Mouse (Mus musculus) cerebellum, postnatal 10 days (tissue): Measurements from ENCODE around the gene Clhc1.
"Not testable (repeated sequence)": the region's sequence is repeated elsewhere in the genome, so short reads cannot be mapped to it uniquely, and the experiment has no call there.

Experiments used
- DNase-seq, 2 experiments: peaks; one replicate each; pipeline ENCODE4 v3.0.0; 2021; ENCODE audit warnings: mixed read lengths in 2 of 2

The Clhc1 gene

DNA sequence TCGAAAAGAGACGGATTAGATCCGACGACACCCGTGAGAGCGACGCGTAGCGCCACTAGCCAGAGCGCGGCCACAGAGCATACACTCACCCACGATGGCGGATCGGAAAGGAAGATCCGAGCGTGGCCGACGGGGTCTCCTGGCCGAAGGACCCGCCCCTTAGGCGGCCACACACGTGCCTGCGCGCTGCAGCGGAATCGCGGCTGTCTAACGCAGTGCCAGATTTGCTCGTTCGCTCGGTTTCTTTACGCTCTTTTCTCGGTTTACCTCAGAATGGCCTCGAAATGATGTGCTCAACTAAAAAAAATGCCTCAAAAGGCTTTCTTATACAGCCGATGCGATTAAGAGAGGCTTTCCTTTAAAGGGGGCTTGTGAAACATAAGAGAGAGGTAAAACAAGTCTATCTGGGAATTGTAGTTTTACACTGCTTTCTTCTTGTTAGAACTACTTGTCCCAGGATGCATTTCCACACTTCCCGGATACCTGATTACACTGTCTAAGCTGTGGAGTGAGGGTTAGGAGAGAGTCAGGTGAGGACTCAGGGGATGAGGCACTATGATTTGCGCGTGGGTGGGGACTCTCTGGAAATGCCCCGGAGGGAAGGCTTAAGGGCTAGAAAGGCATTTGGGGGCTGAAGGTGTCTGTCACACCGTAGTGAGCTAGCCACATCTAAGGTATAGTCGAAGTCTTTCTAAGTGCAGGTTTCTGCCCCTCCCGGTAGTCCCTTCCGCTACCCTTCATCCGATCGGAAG, at the start of gene Clhc1, which contains the start of gene Rps27a:
Gene Clhc1, plus strand, starts transcription at position 199 of the 752 bp plus-strand sequence.
Gene Rps27a, minus strand, starts transcription at position 358 of the 752 bp plus-strand sequence.
- peak; percentile 93 to 97 for DNase-seq

DNA sequence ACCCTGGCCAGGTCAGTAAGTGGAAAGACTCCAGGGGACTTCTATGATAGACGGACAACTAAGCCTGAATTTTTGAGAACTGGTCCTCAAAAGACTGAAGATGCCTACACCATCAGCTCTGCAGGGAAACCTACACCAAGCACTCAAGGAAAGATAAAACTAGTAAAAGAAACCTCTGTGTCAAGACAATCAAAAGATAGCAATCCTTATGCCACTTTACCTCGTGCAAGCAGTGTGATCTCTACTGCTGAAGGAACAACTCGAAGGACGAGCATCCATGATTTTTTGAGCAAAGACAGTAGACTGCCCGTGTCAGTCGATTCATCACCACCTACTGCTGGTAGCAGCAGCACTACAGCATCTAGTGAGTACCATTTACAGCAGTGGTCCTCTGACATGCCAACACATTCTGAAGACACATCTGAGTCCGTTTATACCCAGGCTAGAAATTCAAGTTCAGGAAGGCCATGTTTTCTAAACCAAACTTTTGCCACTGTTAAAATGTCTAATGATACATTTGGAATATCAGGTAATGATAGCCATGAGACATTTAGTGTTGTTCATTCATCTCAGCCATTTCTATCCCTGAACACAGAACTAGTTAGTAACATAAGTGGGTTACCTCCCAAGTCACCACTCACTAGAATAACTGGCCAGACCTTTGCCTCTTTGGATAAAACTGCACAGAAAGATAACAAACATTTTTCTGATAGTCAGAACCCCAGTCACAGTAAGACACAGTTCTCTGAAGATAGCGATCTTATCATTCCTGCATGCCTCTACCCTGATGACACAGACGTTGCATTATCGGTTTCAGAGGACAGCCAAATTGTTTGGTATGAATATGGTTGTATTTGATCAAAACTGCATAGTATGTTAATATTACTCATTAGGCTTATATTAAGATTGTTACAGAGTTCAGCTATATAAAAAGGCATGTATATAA, 43.5 kb upstream of the Clhc1 start:
- no peak for DNase-seq

DNA sequence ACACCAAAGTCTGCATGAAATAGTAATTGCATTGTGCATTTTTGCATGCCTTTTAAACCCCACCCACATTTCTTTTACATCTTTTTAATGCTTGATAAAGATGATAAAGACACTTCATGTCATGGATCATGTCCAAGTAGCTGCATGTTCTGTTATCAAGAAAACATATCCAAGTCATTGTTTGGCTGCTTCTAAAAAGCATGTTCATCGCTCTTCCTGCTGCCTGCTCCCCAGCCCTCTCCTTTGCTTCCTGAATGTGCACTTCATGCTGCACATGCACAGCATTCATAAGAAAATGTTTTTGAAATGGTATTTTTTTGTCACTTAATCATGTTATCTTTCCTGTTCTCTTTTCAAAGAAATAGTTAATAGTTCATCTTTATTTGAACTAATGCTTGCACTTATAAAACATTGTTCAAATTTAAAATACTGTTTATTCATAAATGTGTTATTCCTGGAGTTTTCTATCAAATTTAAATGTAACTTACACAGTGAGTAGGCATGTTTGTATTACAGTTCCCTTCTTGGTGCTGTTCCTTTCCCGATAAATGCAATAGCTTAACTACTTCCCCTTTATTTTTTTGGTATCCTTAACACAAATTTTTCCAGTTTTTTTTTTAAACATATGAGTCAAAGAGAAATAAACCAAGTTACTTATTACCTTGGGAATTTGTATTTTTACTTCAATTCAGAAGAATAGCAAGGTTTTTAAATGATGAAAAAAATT, 42.7 kb upstream of the Clhc1 start:
- DNase-seq: no peak

DNA sequence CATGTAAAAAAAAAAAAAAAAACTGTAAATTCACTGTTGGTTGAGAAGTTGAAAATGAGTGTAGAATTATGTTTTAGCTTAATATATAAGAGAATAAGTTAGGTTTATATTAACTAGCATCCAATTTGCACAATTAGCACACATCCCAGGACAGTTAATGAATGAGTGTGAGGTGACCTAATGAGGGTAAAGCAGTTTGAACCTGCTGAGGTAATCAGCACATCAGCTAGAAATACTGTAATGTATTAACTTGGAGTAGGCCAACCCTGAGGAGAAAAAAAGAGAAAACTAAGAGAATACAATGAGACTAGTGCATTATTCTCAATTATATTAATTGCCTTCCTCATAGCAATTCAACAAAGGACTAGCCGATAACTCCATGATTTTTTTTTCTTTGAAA, 38.3 kb upstream of the Clhc1 start:
- DNase-seq: no peak

DNA sequence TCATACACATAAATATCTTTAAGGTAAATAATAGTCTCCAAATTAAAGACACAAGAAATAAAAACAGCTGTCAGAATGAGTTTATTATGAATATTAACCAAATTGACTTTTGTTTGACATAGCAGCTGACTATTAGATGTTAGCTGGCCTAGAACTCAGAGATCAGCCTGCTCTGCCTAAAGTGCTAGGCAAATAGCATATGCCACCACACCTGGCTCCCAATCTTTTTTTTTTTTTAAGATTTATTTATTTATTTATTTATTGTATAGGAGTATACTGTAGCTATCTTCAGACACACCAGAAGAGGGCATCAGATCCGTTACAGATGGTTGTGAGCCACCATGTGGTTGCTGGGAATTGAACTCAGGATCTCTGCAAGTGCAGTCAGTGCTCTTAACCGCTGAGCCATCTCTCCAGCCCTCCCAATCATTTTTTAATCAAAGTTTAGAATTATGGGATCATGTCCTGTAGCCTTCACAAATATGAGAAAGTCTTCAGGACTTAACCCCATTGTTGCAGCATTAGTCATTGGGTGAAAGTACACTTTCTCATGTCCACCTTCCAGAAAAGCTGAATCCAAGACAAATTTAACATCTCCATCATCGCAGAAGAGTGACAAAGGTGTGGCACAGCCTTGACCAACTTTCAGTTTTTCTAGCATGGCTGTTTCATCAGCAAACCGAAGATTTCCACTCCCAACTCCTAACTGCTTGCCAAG, 34.8 kb upstream of the Clhc1 start:
- no peak for DNase-seq

DNA sequence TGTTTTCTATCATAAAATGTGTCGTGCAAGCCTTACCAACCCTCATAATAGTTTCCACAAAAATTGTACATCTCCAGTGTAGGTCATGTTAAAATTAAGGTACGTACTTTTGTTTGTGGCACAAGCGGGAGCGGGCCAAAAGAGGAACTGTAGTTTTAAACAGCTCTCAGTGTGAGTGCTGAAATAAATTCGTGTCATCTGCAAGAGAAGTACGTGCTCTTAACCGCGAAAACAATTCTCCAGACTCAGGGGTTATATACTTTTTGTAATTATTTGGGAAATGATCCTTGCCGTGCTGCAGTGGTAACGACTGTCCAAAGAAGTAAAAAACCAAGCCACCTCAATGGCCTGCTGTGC, 33.4 kb upstream of the Clhc1 start:
- DNase-seq: no peak

DNA sequence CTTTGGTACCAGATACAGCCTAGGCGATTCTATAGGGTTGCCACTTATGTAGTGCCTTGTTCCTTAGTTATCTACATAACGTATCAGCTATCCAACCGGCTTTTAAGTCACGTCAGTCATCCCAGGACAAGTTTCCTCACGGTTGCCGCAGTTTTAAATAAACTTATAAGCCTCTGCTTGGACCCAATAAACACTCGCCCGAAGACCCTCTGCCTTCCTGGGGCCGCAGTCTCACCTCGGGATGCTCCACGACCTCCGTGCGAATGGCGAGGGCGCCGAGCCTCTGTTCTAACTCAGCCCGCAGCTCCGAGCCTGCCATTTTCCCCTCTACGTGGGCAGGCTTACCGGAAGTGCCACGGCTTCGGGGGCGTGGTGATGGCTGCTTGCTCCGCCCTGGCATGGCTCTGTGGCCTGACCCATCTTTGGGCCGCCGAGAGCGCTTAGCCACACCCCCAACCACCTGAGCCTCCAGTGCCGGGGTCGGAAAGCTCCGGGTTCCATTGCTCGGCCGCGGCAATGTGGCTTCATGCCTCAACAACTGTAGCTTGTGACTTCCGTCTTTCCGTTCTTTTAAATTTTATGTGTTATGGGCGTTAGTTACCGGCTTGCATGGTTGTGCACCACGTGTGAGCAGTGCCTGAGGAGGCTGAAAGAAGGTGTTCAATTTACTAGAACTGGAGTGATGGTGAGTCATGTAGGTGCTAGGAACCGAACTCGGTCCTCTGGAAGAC, 32.9 kb upstream of the Clhc1 start, which contains the start of gene Prorsd1:
Gene Prorsd1, minus strand, starts transcription at position 352 of the 731 bp plus-strand sequence.
- DNase-seq: peak; percentile 93 to 95

DNA sequence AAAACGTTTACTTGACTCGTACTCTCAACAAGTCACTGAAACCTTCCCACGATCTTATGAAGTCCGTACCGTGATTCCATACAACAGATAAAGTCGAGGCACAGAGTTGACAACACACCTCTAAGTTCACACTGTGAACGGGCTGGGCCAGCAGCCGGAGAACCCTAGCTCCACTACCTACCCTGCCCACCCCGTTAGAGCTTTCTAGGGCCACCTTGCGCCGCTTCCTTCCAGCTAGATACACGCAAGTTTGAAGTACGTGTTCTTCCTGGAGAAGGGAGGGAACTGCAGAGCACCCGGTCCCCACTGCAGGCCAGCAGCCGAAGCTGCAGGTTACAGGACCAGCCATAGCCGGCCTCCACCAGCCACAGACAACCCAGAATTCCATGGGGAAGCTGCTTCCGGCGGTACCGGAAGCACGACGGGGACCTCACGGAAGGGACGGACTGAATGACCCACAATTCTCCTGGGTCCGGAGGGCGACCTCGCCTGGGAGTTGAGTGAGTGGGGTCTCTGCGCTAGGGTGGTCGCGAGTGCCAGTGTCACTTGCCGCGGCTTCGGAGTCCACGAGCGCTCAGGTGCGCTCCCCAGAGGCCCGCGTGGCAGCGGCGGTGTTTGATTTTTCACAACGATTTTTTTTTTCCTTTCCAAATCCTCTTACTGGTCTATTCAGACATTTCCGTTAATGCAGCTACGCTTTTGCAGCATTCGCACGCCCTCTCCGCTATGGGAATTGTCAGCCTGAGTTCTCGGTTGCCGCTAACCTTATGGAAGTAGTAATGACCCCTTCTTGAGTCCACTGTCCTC, 21.6 kb upstream of the Clhc1 start, which contains the start of gene Mtif2:
Gene Mtif2, plus strand, starts transcription at position 421 of the 807 bp plus-strand sequence.
- DNase-seq: peak; percentile 91 to 92

DNA sequence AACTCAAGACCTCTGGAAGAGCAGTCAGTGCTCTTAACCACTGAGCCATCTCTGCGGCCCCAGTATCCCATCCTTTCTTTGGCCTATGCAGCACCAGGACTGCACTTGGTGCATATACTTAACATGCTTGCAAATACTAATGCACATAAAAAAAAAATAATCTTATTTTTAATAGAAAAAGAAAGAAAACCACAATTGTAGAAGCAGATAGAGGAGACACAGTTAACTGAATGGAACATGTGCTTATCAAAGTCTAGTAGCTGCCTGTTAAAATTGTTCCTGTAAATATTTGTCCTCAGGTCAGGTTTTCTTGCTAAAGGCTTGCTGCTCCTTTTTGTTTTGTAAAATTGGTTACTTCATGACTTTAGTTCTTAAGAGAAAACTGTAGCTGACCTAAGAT, 9.5 kb upstream of the Clhc1 start:
- no peak for DNase-seq

DNA sequence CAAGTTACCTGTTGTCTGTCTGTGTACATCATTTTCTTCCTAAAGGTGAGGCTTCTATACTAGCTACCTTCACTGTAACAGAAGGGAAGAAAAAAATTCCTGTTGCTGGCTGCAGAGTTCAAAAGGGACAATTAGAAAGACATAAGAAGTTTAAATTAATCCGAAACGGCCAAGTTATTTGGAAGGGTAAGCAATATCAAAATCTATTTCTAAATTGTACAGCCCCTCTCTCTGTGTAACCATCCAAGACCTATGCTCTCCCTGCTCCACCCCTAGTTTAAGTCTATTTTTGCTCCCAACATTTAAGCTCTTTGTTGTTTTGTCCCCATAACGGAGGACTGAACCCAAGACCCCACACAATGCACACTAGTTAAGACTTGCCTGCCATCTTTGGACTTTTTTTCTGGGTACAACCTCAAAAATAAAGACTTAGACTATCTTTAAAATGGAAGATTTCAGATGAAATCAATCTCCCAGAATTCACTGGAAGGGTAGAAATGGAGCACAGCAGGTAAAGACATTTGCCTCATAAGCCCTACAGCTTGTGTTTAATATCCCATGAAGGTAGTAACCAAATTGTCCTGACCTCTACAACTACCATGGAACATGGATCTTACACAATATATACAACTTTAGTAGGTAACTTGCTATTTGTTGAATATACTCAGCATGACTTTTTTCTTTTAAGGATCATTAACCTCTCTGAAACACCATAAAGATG, 3.4 kb upstream of the Clhc1 start:
- no peak for DNase-seq

DNA sequence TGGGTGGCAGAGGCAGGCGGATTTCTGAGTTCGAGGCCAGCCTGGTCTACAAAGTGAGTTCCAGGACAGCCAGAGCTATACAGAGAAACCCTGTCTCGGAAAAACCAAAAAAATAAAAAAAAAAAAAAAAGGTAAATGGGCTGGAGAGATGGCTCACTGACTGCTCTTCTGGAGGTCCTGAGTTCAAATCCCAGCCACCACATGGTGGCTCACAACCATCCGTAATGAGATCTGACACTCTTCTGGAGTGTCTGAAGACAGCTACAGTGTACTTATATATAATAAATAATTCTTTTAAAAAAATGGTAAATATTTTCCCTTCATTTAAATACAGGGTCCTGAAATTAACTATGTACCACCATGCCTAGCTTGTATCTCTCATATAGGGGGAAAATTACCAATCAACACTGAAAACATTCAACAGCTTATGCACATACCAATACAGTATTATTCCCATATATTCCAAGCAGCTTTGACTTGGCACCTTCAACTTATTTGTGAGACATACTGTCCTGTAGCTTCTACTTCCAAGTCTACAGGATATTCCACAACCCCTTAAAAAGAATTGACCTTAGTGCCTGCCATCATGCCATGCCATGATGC, 2.5 kb upstream of the Clhc1 start:
- not testable (repeated sequence) for DNase-seq

DNA sequence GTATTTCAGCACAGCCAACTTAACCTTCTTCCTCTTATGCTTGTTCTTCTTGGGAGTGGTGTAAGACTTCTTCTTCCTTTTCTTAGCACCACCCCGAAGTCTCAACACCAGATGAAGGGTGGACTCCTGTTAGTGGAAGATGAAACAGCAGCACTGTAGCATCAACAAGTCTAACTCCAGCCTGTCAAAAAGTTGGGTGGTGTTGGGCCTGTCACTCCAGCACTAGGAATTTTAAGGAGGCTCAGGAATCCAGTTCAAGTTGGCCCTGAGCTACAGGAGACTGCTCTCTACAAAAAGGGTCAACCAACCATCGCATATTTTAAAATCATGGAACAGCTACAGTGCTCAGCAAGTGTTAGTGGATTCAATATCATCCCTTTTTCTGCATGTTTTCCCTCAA, 1.5 kb upstream of the Clhc1 start:
- not testable (repeated sequence) for DNase-seq

DNA sequence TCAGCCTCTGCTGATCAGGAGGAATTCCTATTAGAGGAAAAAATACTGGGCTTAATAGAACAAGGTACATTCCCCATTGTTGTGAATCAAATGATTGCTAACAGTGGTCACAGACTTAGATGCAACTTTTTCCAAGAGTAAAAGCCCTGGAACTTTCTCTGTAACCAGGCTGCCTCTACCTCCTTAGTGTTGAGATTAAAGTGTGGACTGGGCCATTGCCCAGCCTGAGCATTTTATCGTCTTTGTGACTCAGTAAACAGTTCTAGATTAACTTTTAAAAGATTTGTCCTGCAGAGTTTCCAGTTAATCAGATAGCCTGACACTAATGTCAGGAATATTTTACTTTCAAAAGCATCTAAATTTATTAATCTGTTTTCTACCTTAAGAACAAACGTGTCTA, 988 bp upstream of the Clhc1 start:
- no peak for DNase-seq

DNA sequence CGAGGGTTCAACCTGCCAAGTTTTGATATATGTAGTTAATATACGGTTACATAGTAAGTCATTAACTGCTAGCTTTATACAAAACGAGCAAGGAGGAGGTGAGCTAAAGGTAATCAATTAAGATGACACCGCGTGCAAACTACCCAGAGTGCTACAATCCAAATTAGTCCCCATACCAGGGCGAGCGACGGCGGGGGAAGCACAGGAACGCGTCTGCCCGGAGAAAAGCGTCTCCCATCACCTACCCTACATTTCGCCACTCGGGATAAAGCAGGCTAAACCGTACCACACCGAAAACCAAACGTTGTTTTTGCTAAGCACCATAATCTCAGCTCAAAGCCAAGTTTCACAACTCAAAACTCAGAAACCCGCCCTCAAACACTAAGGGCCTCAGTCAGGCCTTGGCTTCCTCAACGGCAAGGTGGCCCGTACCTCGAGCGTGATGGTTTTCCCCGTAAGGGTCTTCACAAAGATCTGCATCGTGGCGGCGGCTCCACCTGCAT, 450 bp upstream of the Clhc1 start:
- no peak for DNase-seq

DNA sequence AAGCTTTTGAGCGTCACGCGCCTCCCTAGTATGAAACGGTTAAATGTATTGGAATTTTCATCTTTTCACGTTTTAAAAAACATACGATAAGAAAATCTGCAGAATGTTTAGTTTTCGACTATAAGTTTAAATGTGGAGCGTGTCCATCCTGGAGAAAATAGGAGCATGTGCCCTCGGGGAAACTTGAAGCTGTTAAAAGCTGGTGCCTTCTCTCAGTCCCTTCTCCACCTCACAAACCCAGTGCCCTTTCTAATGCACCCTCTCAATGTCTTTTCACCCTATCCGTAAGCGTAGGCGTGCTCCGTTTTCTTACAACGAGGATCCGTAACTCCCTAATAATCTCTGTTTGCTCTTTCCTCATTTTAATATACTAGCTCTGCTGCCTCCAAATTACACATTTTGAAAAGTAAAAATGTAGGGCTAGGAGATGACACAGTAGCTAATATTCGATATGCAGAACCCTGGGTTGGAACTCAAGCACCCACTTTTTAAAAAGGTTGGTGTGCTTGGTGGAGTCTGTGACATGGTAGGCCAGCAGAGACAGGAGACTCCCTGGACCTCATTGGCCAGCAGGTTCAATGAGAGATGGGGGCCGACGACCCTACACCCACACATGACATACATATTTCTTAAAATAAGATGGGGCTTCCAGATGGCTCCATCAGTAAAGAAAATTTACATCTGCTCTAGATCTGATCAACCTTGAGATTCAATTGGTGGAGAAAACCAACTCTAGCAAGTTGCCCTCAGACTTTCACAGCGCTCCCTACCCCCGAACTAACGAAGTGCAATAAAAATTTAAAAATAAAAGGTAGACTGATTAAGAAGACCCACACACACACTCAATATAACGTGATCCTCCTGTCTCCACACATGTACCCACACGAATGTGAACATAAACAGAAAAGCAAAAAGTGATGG, 1.0 kb downstream of the Clhc1 start:
- peak; percentile 11 for DNase-seq

DNA sequence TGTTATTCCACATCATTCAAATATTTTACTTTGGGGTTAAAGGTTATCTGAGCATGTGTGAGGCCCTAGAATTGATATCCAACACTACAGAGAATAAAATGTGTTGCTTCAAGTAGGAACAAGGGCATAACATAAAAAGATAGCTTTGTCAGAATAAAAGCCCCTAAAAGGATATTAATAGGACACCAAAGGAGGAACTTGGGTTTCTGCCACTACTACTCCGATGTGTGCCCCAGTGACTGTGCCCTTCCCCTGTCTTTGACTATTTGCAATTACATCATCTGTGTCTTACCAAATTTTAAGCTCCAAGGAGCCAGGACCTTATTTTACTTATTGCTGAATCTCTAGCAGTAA, 1.7 kb downstream of the Clhc1 start:
- DNase-seq: peak in 1 of 2 experiments; percentile 11

DNA sequence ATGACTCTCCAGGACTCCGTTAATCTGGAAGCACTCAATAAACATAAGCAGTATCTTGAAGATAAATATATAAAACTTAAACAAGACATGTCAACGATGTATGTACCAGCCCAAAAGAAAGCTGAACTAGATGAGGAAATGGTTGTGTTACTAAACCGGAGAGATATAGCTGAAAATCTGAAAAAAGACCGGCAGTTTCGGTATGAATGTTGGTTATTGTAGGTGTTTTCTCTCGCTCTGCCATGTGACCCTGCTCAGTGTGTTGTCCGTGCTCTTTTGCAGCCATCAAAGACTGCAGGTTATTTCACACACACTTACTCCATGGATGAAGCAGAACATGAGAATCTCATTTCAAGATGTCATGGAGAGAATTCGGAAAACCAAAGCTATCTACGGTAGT, 12.7 kb downstream of the Clhc1 start:
- DNase-seq: no peak

DNA sequence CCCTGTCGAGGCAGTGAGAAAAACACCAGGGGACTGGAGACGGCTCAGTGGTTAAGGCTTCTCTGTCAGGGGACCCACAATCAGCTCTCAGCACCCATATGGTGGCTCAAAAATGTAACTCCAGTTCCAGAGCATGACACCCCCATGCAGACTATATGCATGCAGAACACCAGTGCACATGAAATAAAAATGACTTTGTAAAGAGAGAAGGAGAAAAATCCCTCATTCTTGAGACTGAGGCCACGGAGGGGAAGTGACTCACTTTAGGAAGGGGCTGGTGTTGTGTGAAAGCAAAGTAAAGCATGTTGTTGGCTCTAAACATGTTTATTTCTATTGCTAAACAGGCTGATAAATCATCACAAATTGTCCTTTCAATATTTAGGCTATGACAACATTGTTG, 13.2 kb downstream of the Clhc1 start:
- DNase-seq: no peak
